Mouse (Mus musculus) liver, embryonic 18 days (tissue): ENCODE results near the gene Olfr961. TPM values are rescaled to one million over a fixed set of nuclear protein-coding genes. Genes with fewer than 3 reads are reported as not detected.

Experiments used
- polyA plus RNA-seq: library from polyadenylated mRNA; depleted of rRNA; stranded (reverse); fragments of >200 nt; gene quantifications from 2 replicates; pipeline ENCODE4 v1.2.3, GENCODE M21; 2012; rRNA removed

The Olfr961 gene
- polyA plus RNA-seq = not detected in 2 replicates

DNA sequence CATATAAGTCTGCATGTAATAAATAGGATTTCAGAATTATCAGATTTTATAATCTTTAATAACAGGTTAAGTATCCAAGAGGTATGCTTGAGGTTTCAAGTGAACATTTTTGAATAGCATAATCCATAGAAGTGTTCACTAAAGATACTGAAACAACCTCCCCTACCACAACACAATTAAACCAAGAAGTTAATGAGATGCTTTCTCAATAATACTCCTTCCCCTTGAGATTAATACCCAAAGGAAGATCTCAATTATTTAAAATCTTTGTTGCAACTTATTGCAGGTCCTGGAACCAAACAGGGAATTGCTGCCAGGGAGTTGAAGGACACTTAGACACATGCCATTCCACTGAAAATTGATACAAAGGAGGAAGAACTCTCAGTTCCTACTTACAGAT, at the start of gene Olfr961:
TSS of gene Olfr961 (plus strand) at position 301 of the 400 bp plus-strand sequence.

DNA sequence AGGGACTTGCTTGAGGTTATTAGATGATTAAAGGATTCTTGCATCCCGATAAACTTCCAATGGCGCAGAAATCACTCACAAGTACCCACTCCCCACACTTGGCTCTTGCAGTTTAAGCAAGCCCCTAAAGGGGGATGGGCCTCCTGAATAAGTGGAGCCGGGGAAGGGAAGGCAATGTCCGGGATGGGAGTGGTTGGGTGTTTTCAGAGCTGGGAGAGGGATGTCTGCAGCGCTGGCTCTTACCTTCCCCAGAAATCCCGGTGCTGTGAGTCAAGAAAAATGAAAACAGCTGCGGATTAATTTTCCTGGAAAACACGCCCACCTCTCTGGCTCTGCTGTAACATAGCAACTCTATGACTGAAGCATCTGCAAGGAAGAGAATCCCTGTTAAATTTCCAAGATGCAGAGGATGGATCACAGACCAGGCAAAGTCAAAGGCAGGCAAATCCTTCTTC, 40.9 kb upstream of the Olfr961 start, which contains the start of gene AW551984:
TSS of gene AW551984 (minus strand) at position 405 of the 455 bp plus-strand sequence.

DNA sequence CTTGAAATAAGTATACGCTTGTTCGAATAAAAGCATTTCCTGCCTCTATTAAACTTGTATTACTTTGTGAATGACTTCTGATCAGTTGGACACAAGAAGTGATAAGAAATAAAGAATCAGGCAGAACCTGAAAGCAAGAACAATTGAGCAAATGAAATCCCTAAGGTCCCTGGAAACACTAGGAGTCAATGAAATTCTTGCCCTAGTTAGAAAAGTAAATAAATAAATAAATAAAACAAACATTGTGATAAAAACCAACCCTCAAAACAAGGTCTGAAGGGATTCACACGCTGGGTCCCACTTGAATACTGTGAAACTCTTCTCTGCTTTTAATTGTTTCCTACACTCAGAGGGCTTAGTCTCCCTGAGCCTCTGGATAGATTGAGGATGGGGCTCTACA, 34.5 kb upstream of the Olfr961 start, which contains the start of gene Olfr148:
TSS of gene Olfr148 (plus strand) at position 301 of the 400 bp plus-strand sequence.

DNA sequence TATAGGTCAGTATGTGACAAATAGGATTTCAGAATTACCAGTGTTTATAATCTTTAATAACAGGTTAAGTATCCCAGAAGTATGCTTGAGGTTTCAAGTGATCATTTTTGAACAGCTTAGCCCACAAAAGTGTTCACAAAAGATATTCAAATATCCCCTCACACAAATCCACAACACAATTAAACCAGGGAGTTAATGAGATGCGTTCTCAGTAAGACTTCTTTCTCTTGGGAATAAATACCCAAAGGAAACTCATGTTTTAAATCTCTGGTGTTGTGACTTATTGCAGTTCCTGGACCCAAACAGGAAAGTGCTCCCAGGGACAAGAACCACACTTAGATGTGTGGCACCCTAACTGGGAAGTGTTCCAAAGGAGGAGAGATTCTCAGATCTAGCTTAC, 23.8 kb upstream of the Olfr961 start, which contains the start of gene Olfr960:
TSS of gene Olfr960 (plus strand) at position 301 of the 400 bp plus-strand sequence.

DNA sequence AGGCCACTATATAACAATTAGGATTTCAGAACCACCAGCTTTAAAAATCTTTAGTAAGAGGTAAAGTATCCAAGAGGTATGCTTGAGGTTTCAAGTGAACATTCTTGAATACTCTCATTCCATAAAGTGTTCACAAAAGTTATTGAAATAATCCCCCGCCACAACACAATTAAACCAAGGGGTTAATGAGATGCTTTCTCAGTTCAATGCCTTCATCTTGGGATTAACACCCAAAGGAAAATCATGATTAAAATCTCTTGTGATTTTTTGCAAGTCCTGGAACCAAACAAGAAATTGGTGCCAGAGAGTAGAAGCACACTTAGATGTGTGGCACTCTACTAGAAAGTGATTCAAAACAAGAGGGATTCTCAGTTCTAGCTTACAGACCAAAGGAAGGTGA, 22.0 kb downstream of the Olfr961 start, which contains the start of gene Olfr963:
TSS of gene Olfr963 (plus strand) at position 301 of the 400 bp plus-strand sequence.

Other genes starting within 250 kb of the Olfr961 start
- gene Olfr952, start 217.9 kb upstream of the Olfr961 start, polyA plus RNA-seq = not detected in 2 replicates
- gene Olfr954, start 188.4 kb upstream of the Olfr961 start, polyA plus RNA-seq = not detected in 2 replicates
- gene Olfr955, start 173.1 kb upstream of the Olfr961 start, polyA plus RNA-seq = not detected in 2 replicates
- not detected in 2 replicates for gene Olfr44, start 151.1 kb upstream of the Olfr961 start, polyA plus RNA-seq
- gene Olfr957, start 129.3 kb upstream of the Olfr961 start, polyA plus RNA-seq = not detected in 2 replicates
- not detected in 2 replicates for gene Olfr958, start 91.0 kb upstream of the Olfr961 start, polyA plus RNA-seq
- not detected in 2 replicates for gene Olfr959, start 69.5 kb upstream of the Olfr961 start, polyA plus RNA-seq
- 0.91 and 1.0 TPM in 2 replicates for gene AW551984, start 40.7 kb upstream of the Olfr961 start, polyA plus RNA-seq
- gene Olfr148, start 34.4 kb upstream of the Olfr961 start, polyA plus RNA-seq = not detected in 2 replicates
- gene Olfr960, start 23.7 kb upstream of the Olfr961 start, polyA plus RNA-seq = not detected in 2 replicates
- not detected in 2 replicates for gene Olfr963, start 22.1 kb downstream of the Olfr961 start, polyA plus RNA-seq
- not detected in 2 replicates for gene Olfr149, start 62.0 kb downstream of the Olfr961 start, polyA plus RNA-seq
- gene Olfr965, start 66.3 kb downstream of the Olfr961 start, polyA plus RNA-seq = not detected in 2 replicates
- gene Olfr150, start 85.9 kb downstream of the Olfr961 start, polyA plus RNA-seq = not detected in 2 replicates
- not detected in 2 replicates for gene Olfr967, start 101.2 kb downstream of the Olfr961 start, polyA plus RNA-seq
- gene Olfr968, start 138.2 kb downstream of the Olfr961 start, polyA plus RNA-seq = not detected in 2 replicates
- not detected in 2 replicates for gene Olfr969, start 145.9 kb downstream of the Olfr961 start, polyA plus RNA-seq
- gene Olfr970, start 163.8 kb downstream of the Olfr961 start, polyA plus RNA-seq = not detected in 2 replicates
- not detected in 2 replicates for gene Olfr971, start 191.8 kb downstream of the Olfr961 start, polyA plus RNA-seq
- gene Olfr972, start 221.3 kb downstream of the Olfr961 start, polyA plus RNA-seq = not detected in 2 replicates